Mouse (Mus musculus): Measurements from ENCODE around the gene Pde5a. TPM values are rescaled to one million over a fixed set of nuclear protein-coding genes. Genes with fewer than 3 reads are reported as not detected.

The Pde5a gene
- polyA plus RNA-seq, 1 experiment from 2014 or later = 3.8 TPM

DNA sequence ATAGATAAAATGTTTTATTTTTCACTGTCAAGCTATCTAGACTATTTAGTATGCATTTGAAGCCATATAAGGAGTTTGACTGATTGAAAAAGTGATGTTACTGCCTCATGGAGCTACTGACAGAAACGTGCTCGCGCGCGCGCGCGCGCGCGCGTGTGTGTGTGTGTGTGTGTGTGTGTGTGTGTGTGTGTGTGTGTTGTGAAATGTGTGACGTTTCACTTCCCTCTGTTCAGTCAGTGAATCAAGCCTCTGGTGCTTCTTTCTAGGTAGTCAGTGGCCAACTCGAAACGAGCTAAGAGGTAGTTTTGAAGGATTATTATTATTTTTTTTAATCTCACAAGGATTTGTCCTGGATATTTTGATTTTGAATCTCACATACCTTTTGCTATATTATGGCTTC is 10.7 kb downstream of the Pde5a start:
- 99% methylated on average over 15 of the region's 15 CpGs for WGBS
- Histone ChIP-seq H3K27me3 (ENCODE audit: control insufficient read depth, insufficient read depth, low read length) (no peaks in the 10 kb centered on the region), H3K4me2 (no peak overlapping the region), H3K36me3 (ENCODE audit: control insufficient read depth, insufficient read depth, low read length) (no peaks in the 10 kb centered on the region), H3K4me3 (ENCODE audit: low read depth, low read length) (no peak overlapping the region), H3K4me1 (ENCODE audit: control insufficient read depth, insufficient read depth, low read length) (no peaks in the 10 kb centered on the region), H3K27ac (ENCODE audit: low read depth, low read length) (no peak overlapping the region), H3K9me3 (ENCODE audit: control insufficient read depth, low read length) (peaks cover 3% of the 10 kb centered on the region; the same call in 1 of the 2 replicates), H3K9ac (ENCODE audit: low read length) (no peak overlapping the region)
- DNase-seq (ENCODE audit: low spot score, missing footprints) (no peak), ATAC-seq (ENCODE audit: low FRiP score) (no peak)

DNA sequence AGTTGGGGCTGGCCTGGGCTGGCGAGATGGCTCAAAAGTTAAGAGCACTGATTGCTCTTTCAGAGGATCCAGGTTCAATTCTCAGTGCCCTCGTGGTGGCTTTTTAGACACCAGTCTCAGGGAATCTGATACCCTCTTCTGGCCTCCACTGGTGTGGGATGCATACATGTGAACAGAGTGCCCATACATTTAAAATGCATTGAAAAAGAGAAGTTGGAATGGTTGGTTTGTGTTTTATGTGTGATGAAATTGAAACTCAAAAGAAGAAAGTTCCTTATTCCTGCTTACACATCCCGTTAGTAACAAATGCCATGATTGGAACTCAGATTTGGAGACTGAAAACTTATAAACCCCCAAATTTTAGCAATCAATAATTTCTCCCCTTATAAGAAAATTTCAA is 15.5 kb downstream of the Pde5a start:
- WGBS = 86% methylated on average over 3 of the region's 3 CpGs
- Histone ChIP-seq H3K27me3 (ENCODE audit: control insufficient read depth, insufficient read depth, low read length) (no peaks in the 10 kb centered on the region), H3K9ac (ENCODE audit: low read length) (no peak overlapping the region), H3K4me2 (no peak overlapping the region), H3K27ac (ENCODE audit: low read depth, low read length) (no peak overlapping the region), H3K4me1 (ENCODE audit: control insufficient read depth, insufficient read depth, low read length) (no peaks in the 10 kb centered on the region), H3K9me3 (ENCODE audit: control insufficient read depth, low read length) (peaks cover 13% of the 10 kb centered on the region; the same call in 1 of the 2 replicates), H3K36me3 (ENCODE audit: control insufficient read depth, insufficient read depth, low read length) (no peaks in the 10 kb centered on the region), H3K4me3 (ENCODE audit: low read depth, low read length) (no peak overlapping the region)
- DNase-seq (ENCODE audit: low spot score, missing footprints) = no peak
- ATAC-seq (ENCODE audit: low FRiP score) = no peak

- H3K4me2 ChIP-seq = no peak overlapping the region
- WGBS = 81% methylated on average over 9 of the region's 9 CpGs
- H3K27ac ChIP-seq (ENCODE audit: low read depth, low read length) = no peak overlapping the region
- H3K4me3 ChIP-seq (ENCODE audit: low read depth, low read length) = no peak overlapping the region
- H3K9ac ChIP-seq (ENCODE audit: low read length) = no peak overlapping the region
- ATAC-seq (ENCODE audit: low FRiP score) (no peak), DNase-seq (ENCODE audit: low spot score, missing footprints) (peak; percentile 72)
- H3K9me3 ChIP-seq (ENCODE audit: control insufficient read depth, low read length) = peaks cover 9% of the 10 kb centered on the region; the same call in 1 of the 2 replicates
- H3K36me3 ChIP-seq (ENCODE audit: control insufficient read depth, insufficient read depth, low read length) = no peaks in the 10 kb centered on the region
- no peaks in the 10 kb centered on the region for H3K27me3 ChIP-seq (ENCODE audit: control insufficient read depth, insufficient read depth, low read length)
- no peaks in the 10 kb centered on the region for H3K4me1 ChIP-seq (ENCODE audit: control insufficient read depth, insufficient read depth, low read length)
Observed at GRCm38 (mm10) chr3:122747921-122748700, 19.4 kb downstream of the Pde5a start.

GRCm38 (mm10) chr3:122763240-122763761 is 34.6 kb downstream of the Pde5a start:
- Histone ChIP-seq H3K27ac (ENCODE audit: low read depth, low read length) (no peak overlapping the region), H3K4me3 (ENCODE audit: low read depth, low read length) (no peak overlapping the region), H3K36me3 (ENCODE audit: control insufficient read depth, insufficient read depth, low read length) (no peaks in the 10 kb centered on the region), H3K9me3 (ENCODE audit: control insufficient read depth, low read length) (no peaks in the 10 kb centered on the region), H3K4me1 (ENCODE audit: control insufficient read depth, insufficient read depth, low read length) (no peaks in the 10 kb centered on the region), H3K4me2 (no peak overlapping the region), H3K9ac (ENCODE audit: low read length) (no peak overlapping the region), H3K27me3 (ENCODE audit: control insufficient read depth, insufficient read depth, low read length) (no peaks in the 10 kb centered on the region)
- DNase-seq (ENCODE audit: low spot score, missing footprints) = no peak
- 80% methylated on average over 8 of the region's 8 CpGs for WGBS
- no peak for ATAC-seq (ENCODE audit: low FRiP score)

DNA sequence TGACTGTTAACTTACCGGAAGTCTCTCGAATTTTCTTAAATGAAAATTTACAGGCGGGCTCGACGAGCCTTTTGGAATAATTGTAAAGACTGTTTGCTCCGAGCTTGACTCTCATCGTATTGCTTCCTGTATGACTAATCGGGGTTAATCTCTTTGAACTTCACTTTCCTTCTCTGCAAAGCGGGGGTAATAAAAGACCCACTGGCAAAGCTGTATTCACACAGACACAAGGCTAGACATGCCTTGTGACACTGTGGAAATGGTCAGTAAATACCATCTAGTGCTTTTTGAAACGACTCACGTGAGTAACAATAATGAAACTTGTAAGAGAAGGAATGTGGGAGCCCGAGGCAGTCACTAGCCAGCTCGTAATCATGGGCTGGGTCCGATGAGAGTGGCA is 35.0 kb downstream of the Pde5a start:
- WGBS = 54% methylated on average over 14 of the region's 14 CpGs
- Histone ChIP-seq H3K36me3 (ENCODE audit: control insufficient read depth, insufficient read depth, low read length) (no peaks in the 10 kb centered on the region), H3K9me3 (ENCODE audit: control insufficient read depth, low read length) (no peaks in the 10 kb centered on the region), H3K27ac (ENCODE audit: low read depth, low read length) (no peak overlapping the region), H3K27me3 (ENCODE audit: control insufficient read depth, insufficient read depth, low read length) (no peaks in the 10 kb centered on the region), H3K4me2 (no peak overlapping the region), H3K9ac (ENCODE audit: low read length) (no peak overlapping the region), H3K4me3 (ENCODE audit: low read depth, low read length) (no peak overlapping the region), H3K4me1 (ENCODE audit: control insufficient read depth, insufficient read depth, low read length) (no peaks in the 10 kb centered on the region)
- no peak for DNase-seq (ENCODE audit: low spot score, missing footprints)
- ATAC-seq (ENCODE audit: low FRiP score) = 0 out of 2 replicates have a peak, but pooled peaks have one; percentile 38

DNA sequence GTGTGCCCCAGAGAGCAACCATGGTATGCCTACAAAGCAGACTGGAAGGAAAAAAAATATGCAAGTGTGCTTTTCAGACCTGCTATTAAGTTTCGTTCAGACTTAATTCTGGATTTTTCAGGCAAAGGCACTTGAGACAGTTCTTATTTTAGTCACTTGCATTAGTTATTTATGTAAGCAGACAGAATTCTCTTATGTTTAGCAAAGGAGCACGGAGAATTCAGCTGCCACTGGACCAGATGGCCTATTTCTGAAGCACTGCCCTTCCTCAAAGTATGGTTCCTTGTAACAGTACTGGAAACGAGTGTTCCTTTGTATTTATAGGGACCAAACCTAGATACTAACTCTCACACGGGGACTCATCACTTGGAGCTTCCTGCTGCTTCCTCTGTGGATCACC is 38.2 kb downstream of the Pde5a start:
- no peaks in the 10 kb centered on the region for H3K27me3 ChIP-seq (ENCODE audit: control insufficient read depth, insufficient read depth, low read length)
- no peaks in the 10 kb centered on the region for H3K9me3 ChIP-seq (ENCODE audit: control insufficient read depth, low read length)
- DNase-seq (ENCODE audit: low spot score, missing footprints) (no peak), ATAC-seq (ENCODE audit: low FRiP score) (no peak)
- no peak overlapping the region for H3K4me2 ChIP-seq
- H3K36me3 ChIP-seq (ENCODE audit: control insufficient read depth, insufficient read depth, low read length) = no peaks in the 10 kb centered on the region
- no peak overlapping the region for H3K4me3 ChIP-seq (ENCODE audit: low read depth, low read length)
- WGBS = 66% methylated on average over 4 of the region's 4 CpGs
- H3K27ac ChIP-seq (ENCODE audit: low read depth, low read length) = no peak overlapping the region
- no peaks in the 10 kb centered on the region for H3K4me1 ChIP-seq (ENCODE audit: control insufficient read depth, insufficient read depth, low read length)
- no peak overlapping the region for H3K9ac ChIP-seq (ENCODE audit: low read length)

DNA sequence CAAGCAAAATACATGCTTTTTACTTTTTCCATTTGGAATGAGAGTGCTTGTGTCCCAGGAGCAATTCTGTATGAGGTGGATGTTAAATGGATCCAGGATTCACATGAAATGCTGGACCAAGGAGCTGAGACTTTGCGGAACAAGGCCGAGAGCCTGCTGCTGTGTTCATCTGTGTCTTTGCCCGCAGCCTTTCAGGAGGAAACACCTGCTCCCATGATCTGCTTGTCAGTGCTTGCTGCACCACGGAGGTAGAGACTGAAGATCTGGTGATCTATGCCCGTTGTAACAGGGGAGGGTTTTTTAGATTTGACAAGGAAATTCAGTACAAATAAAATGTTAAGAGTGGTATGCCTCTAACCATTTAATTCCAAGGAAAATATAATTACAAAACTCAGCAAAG is 39.1 kb downstream of the Pde5a start:
- H3K9ac ChIP-seq (ENCODE audit: low read length) = no peak overlapping the region
- H3K27ac ChIP-seq (ENCODE audit: low read depth, low read length) = no peak overlapping the region
- H3K36me3 ChIP-seq (ENCODE audit: control insufficient read depth, insufficient read depth, low read length) = no peaks in the 10 kb centered on the region
- no peaks in the 10 kb centered on the region for H3K27me3 ChIP-seq (ENCODE audit: control insufficient read depth, insufficient read depth, low read length)
- no peaks in the 10 kb centered on the region for H3K9me3 ChIP-seq (ENCODE audit: control insufficient read depth, low read length)
- 78% methylated on average over 5 of the region's 5 CpGs for WGBS
- no peak overlapping the region for H3K4me2 ChIP-seq
- no peaks in the 10 kb centered on the region for H3K4me1 ChIP-seq (ENCODE audit: control insufficient read depth, insufficient read depth, low read length)
- no peak overlapping the region for H3K4me3 ChIP-seq (ENCODE audit: low read depth, low read length)
- ATAC-seq (ENCODE audit: low FRiP score) (no peak), DNase-seq (ENCODE audit: low spot score, missing footprints) (no peak)

DNA sequence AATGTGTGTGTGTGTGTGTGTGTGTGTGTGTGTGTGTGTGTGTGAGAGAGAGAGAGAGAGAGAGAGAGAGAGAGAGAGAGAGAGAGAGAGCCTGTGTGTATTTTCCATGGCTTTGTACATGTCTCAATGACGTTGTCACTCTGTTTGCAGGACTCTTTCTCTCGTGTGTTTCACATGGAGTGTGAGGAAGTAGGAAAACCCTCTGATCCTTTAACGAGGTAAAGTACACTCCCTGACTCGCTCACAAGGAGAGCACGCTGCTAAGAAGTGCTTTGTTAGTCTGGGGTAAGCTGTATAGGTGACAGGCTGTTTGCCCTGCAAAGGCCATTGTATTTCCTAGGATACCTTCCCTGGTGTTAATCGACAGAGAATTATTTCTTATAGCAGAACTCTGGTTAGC is 52.7 kb downstream of the Pde5a start:
- Histone ChIP-seq H3K27ac (ENCODE audit: low read depth, low read length) (no peak overlapping the region), H3K27me3 (ENCODE audit: control insufficient read depth, insufficient read depth, low read length) (no peaks in the 10 kb centered on the region), H3K36me3 (ENCODE audit: control insufficient read depth, insufficient read depth, low read length) (no peaks in the 10 kb centered on the region), H3K4me1 (ENCODE audit: control insufficient read depth, insufficient read depth, low read length) (no peaks in the 10 kb centered on the region), H3K4me2 (no peak overlapping the region), H3K9ac (ENCODE audit: low read length) (no peak overlapping the region), H3K9me3 (ENCODE audit: control insufficient read depth, low read length) (no peaks in the 10 kb centered on the region), H3K4me3 (ENCODE audit: low read depth, low read length) (no peak overlapping the region)
- ATAC-seq (ENCODE audit: low FRiP score) (no peak), DNase-seq (ENCODE audit: low spot score, missing footprints) (peak; percentile 51)
- WGBS = 69% methylated on average over 6 of the region's 6 CpGs

DNA sequence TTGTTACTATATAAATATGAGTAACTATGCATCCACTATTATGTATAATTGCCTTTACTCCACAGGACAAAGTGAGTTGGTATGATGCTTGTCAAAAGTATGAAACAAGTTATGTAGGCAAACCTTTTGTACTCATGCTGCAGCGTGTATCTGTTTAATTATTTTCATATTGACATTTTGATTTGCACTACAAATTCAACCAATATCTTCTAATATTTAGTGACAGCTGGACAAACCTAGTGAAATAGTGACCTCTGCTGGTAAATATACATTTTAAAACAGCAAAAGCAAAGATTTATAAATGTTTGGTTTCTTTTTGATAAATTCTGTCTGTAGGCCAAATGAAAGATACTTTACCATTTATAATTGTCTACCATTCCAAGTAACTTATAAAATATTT is 55.5 kb downstream of the Pde5a start:
- H3K9me3 ChIP-seq (ENCODE audit: control insufficient read depth, low read length) = no peaks in the 10 kb centered on the region
- no peak overlapping the region for H3K4me2 ChIP-seq
- H3K27me3 ChIP-seq (ENCODE audit: control insufficient read depth, insufficient read depth, low read length) = no peaks in the 10 kb centered on the region
- no peak overlapping the region for H3K4me3 ChIP-seq (ENCODE audit: low read depth, low read length)
- H3K9ac ChIP-seq (ENCODE audit: low read length) = no peak overlapping the region
- DNase-seq (ENCODE audit: low spot score, missing footprints) (peak; percentile 60), ATAC-seq (ENCODE audit: low FRiP score) (no peak)
- no peak overlapping the region for H3K27ac ChIP-seq (ENCODE audit: low read depth, low read length)
- no peaks in the 10 kb centered on the region for H3K4me1 ChIP-seq (ENCODE audit: control insufficient read depth, insufficient read depth, low read length)
- no peaks in the 10 kb centered on the region for H3K36me3 ChIP-seq (ENCODE audit: control insufficient read depth, insufficient read depth, low read length)
- WGBS = 71% methylated on average over 1 of the region's 1 CpGs
